ENCODE assay signal across 7 mouse cellular contexts in genomic region chr3:131084718-131085561, GRCm38 (mm10). TPM values are rescaled to one million over a fixed set of nuclear protein-coding genes. Genes with fewer than 3 reads are reported as not detected.
DNase-seq lines count a peak whose midpoint lies in the region; ATAC-seq and TF ChIP-seq lines count a peak whose summit lies in the region.

No protein-coding gene starts in this region.

- H3K4me1 ChIP-seq in brown adipose tissue, adult 24 weeks (ENCODE audit: control insufficient read depth, insufficient read depth, insufficient read length, low read length): no peaks in the 10 kb centered on the region
- H3K4me1 ChIP-seq in heart, postnatal 0 days (ENCODE audit: control insufficient read depth, insufficient read depth): no peaks in the 10 kb centered on the region
- H3K4me1 ChIP-seq in liver, embryonic 15.5 days (replicated peaks): no peaks in the 10 kb centered on the region
- peaks cover 5% of the 10 kb centered on the region; the same call in 1 of the 2 replicates for H3K4me1 ChIP-seq in stomach, embryonic 15.5 days

- H3K36me3 ChIP-seq in heart, postnatal 0 days (replicated peaks; ENCODE audit: control insufficient read depth, insufficient read depth, low read length): no peaks in the 10 kb centered on the region
- H3K36me3 ChIP-seq in liver, embryonic 15.5 days (replicated peaks): no peaks in the 10 kb centered on the region
- H3K36me3 ChIP-seq in stomach, embryonic 15.5 days: no peaks in the 10 kb centered on the region

- H3K27me3 ChIP-seq in heart, postnatal 0 days (ENCODE audit: control insufficient read depth, insufficient read depth, low read length): peaks cover 3% of the 10 kb centered on the region; the same call in 1 of the 2 replicates
- peaks cover 27% of the 10 kb centered on the region for H3K27me3 ChIP-seq in liver, embryonic 15.5 days
- H3K27me3 ChIP-seq in stomach, embryonic 15.5 days (replicated peaks): peaks cover 5% of the 10 kb centered on the region; the same call in 1 of the 2 replicates

- H3K9me3 ChIP-seq in heart, postnatal 0 days (replicated peaks; ENCODE audit: control insufficient read depth, low read length): no peaks in the 10 kb centered on the region
- no peaks in the 10 kb centered on the region for H3K9me3 ChIP-seq in liver, embryonic 15.5 days (replicated peaks)
- no peaks in the 10 kb centered on the region for H3K9me3 ChIP-seq in stomach, embryonic 15.5 days

- no peak overlapping the region for H3K9ac ChIP-seq in heart, postnatal 0 days (replicated peaks; ENCODE audit: low read depth, low read length)
- H3K9ac ChIP-seq in liver, embryonic 15.5 days: no peak overlapping the region
- no peak overlapping the region for H3K9ac ChIP-seq in stomach, embryonic 15.5 days

- TF ChIP-seq EP300 in heart, postnatal 0 days (IDR thresholded peaks at IDR 0.05; ENCODE audit: low read depth): no peak

- 11% methylated on average over 30 of the region's 30 CpGs for WGBS in heart, postnatal 0 days
- 9% methylated on average over 30 of the region's 30 CpGs for WGBS in liver, embryonic 15.5 days (ENCODE audit: insufficient replicate concordance)
- 9% methylated on average over 30 of the region's 30 CpGs for WGBS in stomach, embryonic 15.5 days

- no peak overlapping the region for H3K27ac ChIP-seq in brown adipose tissue, adult 24 weeks (replicated peaks; ENCODE audit: low read depth, low read length)
- no peak overlapping the region for H3K27ac ChIP-seq in heart, postnatal 0 days (ENCODE audit: low read depth)
- H3K27ac ChIP-seq in liver, embryonic 15.5 days (replicated peaks): no peak overlapping the region
- no peak overlapping the region for H3K27ac ChIP-seq in stomach, embryonic 15.5 days

- no peak for TF ChIP-seq CTCF in heart, postnatal 0 days (IDR thresholded peaks at IDR 0.05; ENCODE audit: low read depth)

- H3K4me3 ChIP-seq in brown adipose tissue, adult 24 weeks (ENCODE audit: insufficient read depth, low read depth, low read length): peak overlapping the region; percentile 37; the same call in 1 of the 2 replicates
- peak overlapping the region; percentile 37 for H3K4me3 ChIP-seq in heart, postnatal 0 days (ENCODE audit: low read depth, low read length)
- no peak overlapping the region; the same call in 1 of the 2 replicates for H3K4me3 ChIP-seq in liver, embryonic 15.5 days (replicated peaks)
- peak overlapping the region; percentile 25 for H3K4me3 ChIP-seq in stomach, embryonic 15.5 days (replicated peaks)

- DNase-seq in thymus, postnatal 25 days: peak; percentile 17
- no peak for DNase-seq in thymus, postnatal 0 days (ENCODE audit: low spot score)
- no peak for DNase-seq in heart, postnatal 0 days (ENCODE audit: low spot score)
- no peak for DNase-seq in gastrocnemius, postnatal 4 days (ENCODE audit: low spot score in 2 of 2)

- H3K4me2 ChIP-seq in heart, postnatal 0 days (ENCODE audit: low read depth, low read length): peak overlapping the region; percentile 59
- peak overlapping the region; percentile 11; the same call in 1 of the 2 replicates for H3K4me2 ChIP-seq in liver, embryonic 15.5 days
- peak overlapping the region; percentile 53 for H3K4me2 ChIP-seq in stomach, embryonic 15.5 days

- ATAC-seq in heart, postnatal 0 days (ENCODE audit: insufficient read depth, low read depth): no peak
- no peak for ATAC-seq in liver, embryonic 15.5 days (ENCODE audit: insufficient read depth)
- ATAC-seq in stomach, embryonic 15.5 days (ENCODE audit: insufficient read depth, low FRiP score, low read depth): no peak

RNA-seq across cellular contexts. Expression of gene Lef1, which starts 25.3 kb away (rescaled TPM):
- polyA plus RNA-seq in thymus, postnatal 0 days (2015; fragmentation: Nextera tagmentation; extraction: Ambion mirVana): 284 and 306 TPM in 2 replicates
- not detected in 2 replicates for polyA plus RNA-seq in brown adipose tissue, adult 24 weeks (2012; ENCODE audit: insufficient read depth, insufficient read length, missing spikeins)
- 4.8 TPM in 1 of 2 replicates, not detected in the other for total RNA-seq in heart, postnatal 0 days (2014; rRNA removed; ENCODE audit: low replicate concordance)
- 0.87 and 1.2 TPM in 2 replicates for polyA plus RNA-seq in heart, postnatal 0 days (2015; fragmentation: Nextera tagmentation; extraction: Ambion mirVana)
- polyA plus RNA-seq in liver, embryonic 15.5 days (2015; fragmentation: Nextera tagmentation; extraction: Ambion mirVana): 0.86 and 1.1 TPM in 2 replicates
- 0.95 and 0.99 TPM in 2 replicates for polyA plus RNA-seq in stomach, embryonic 15.5 days (2015; fragmentation: Nextera tagmentation; extraction: Ambion mirVana)
- 1 to 10 TPM; 1.1 to 2.0 TPM for total RNA-seq in gastrocnemius, postnatal 4 days (2021)

Comparison
In these comparisons a context has a peak if more than half of its experiments do, and no peak if none do; other contexts are left out.
1. RNA of gene Lef1, which starts 25.3 kb away (polyA plus RNA-seq): 284 to 306 TPM in thymus, postnatal 0 days; 0.95 to 0.99 TPM in stomach, embryonic 15.5 days, 0.87 to 1.2 TPM in heart, postnatal 0 days, 0.86 to 1.1 TPM in liver, embryonic 15.5 days and not detected in brown adipose tissue, adult 24 weeks; every median in the first group is over 100 times any median in the second.
2. Peak in every context shown above with its lines, with median percentiles within 50 percentile points of each other: H3K4me2 ChIP-seq.